Mouse (Mus musculus) testis, adult 2 months (tissue): Measurements from ENCODE around the gene Dock2.

Source experiments
- CTCF ChIP-seq: fragments of 200-500 bp; IDR thresholded peaks from 2 replicates; pipeline ENCODE4 v1.5.1; 2012; ENCODE audit warnings: low read depth, mild to moderate bottlenecking, inconsistent platforms, low read length, moderate library complexity; ENCODE audit not compliant: control insufficient read depth, insufficient read depth, insufficient replicate concordance
- POLR2A ChIP-seq: fragments of 200-500 bp; IDR thresholded peaks from 2 replicates; pipeline ENCODE4 v1.6.1; 2012; ENCODE audit warnings: low read depth, mild to moderate bottlenecking, inconsistent platforms, low read length, moderate library complexity; ENCODE audit not compliant: control insufficient read depth

DNA sequence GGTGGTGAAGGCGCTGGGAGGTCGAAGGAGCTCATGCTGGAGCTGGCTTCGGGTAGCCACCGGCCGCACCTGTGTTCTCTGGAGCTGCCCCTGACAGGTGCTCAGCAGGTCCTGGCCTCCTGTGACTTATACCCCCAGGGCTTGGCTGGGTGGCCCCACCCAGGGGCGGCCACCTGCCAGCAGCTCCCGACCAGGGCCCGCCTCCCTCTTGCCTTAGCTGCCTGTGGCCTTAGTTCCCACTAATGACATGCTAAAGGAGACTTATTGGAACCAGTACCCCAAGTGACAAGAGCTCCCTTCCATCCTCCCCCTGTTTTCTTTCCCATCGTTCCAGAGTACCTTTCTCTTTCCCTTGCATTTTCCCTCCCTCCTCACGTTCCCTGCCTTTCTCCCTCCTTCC lies 575.7 kb downstream of the Dock2 start, which contains the start of gene Foxi1:
- TF ChIP-seq CTCF (no peak), POLR2A (no peak)
